Mouse (Mus musculus): Measurements from ENCODE around the gene Pabpn1l.
"Not testable (repeated sequence)": the region's sequence is repeated elsewhere in the genome, so short reads cannot be mapped to it uniquely, and the experiment has no call there.

Gene Pabpn1l

DNA sequence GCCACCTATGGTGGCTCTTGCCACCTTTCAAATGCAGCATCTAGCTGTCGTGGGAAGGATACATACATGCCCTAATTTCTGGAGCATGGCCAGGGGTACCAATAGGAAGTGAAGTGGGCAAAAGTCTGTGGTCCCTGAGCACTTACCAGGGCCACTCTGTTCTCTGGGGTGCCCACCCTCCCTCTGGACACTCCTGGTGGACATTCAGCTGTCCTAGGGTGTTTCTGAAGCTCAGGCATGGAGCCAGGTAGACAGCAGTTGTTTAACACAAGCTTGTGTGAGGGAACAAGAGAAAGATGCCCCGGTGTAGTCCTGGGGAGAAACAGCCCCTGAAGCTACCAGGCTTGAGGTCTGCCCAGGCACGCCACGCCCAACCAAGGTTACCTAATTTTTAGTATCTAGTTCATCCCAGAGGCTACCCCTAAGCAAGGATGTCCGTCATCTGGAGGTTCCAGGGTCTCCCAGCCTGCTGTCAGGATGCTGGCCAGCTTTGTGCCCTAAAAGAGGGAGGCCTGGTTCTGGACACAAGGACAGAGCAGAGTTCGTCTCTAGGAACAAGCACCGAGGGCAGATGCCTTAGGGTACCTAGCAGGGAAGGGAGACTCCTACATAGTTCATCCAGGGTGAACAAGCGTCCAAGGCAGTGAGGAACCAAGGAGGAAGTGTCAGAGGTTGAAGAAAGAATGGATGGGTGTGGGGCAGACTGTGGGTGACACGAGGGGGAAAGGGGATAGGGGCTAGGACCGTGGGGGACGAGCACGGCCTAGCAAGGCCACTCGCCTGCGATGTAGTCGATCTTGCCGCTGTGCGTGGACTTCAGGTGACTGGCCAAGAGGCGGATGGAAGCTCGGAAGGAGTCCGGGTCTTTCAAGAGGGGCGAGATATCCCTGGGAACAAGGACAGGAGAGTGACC, 46.5 kb downstream of the Pabpn1l start:
- no peak for DNase-seq (ENCODE audit: low spot score in 2 of 2)

DNA sequence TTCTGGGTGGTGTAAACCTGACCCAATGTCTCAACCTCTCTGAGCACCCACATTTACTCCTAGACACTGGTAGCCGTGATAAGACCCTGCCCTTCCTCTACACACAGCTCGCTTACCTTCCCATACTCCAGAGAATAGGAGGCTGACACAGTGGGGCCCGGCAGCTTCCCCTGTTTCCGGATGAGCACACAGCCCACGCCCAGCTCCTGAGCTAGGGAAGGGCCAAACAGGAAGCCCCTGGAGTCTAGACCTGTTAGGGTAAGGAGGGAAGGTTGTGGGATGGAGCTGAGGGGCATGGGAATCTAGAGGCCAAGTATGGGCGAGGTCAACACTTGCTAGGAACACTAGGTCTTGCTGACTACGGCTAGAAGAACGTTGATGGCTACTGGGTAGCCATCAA, 47.3 kb downstream of the Pabpn1l start:
- no peak for DNase-seq (ENCODE audit: low spot score in 2 of 2)

DNA sequence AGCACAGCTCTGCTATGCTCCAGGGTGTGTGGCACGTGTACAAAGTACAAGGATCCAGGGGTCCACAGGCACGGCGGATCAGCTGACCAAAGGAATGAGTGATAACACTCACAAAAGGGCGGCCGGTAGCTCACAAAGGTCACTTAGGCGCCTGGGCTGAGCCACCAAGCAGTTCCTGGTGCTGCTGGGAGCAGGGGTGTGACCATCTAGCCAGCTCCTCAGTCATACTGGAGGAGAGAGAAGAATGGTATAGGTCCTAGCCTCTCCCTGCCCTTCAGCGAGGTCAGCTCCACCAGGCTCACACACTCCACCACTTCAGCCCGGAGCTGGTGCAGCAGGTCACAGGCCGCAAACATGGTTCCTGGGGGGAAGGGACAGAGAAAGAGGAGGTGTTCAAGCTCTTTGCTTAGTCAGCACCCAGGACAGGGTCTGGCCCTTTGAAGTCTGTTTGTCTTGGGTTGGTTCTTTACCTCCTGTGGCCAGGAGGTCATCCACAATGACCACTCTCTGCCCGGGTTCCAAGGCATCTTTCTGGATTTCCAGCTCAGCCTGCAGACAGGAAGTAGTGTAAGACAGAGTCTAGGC, 47.8 kb downstream of the Pabpn1l start:
- no peak for DNase-seq (ENCODE audit: low spot score in 2 of 2)

- no peak for DNase-seq (ENCODE audit: low spot score in 2 of 2)
Measured at GRCm38 (mm10) chr8:122574264-122574663, 48.3 kb downstream of the Pabpn1l start.

DNA sequence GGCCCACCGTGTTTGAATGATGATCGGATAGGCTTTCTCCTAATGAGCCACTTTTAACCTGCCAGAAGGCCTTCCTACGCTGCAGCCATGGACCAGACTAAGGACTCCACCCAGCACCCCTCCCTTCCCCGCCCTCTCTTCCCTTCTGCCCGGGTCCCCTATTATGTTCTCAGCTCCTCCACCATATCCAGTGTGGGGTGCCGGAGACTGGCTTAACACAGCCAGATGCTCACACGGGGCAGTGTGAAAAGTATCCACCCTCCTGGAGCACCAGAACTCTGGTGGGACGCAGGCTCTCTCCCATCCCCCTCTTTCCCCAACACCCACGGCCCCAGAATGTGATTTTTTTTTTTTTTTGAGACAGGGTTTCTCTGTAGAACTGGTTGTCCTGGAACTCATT, 49.0 kb downstream of the Pabpn1l start:
- no peak for DNase-seq (ENCODE audit: low spot score in 2 of 2)

GRCm38 (mm10) chr8:122573176-122573575, 49.4 kb downstream of the Pabpn1l start:
- DNase-seq (ENCODE audit: low spot score in 2 of 2) = not testable (repeated sequence)

GRCm38 (mm10) chr8:122572751-122573150, 49.8 kb downstream of the Pabpn1l start:
- no peak for DNase-seq (ENCODE audit: low spot score in 2 of 2)

GRCm38 (mm10) chr8:122571750-122572267, 50.7 kb downstream of the Pabpn1l start:
- no peak for DNase-seq (ENCODE audit: low spot score in 2 of 2)

DNA sequence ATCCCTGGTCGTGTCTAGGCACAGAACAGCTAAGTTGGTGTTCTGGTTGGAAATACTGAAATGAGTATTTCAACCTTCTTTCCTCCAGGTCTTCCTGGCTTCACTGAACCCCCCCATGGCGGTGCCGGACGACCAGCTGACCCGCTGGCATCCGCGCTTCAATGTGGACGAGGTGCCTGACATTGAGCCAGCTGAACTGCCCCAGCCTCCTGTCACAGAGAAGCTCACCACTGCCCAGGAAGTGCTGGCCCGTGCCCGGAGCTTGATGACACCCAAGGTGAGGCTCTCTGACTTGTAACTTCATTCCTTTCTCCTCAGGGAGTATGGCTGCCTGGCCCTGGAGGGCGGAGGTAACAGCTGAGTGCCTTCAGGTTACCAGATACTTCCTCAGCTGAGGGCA, 51.4 kb downstream of the Pabpn1l start:
- no peak for DNase-seq (ENCODE audit: low spot score in 2 of 2)

- DNase-seq (ENCODE audit: low spot score in 2 of 2) = no peak
Measured at GRCm38 (mm10) chr8:122569996-122570395, 52.5 kb downstream of the Pabpn1l start.
